Mouse (Mus musculus): ENCODE results near the gene Plekhg3. TPM values are rescaled to one million over a fixed set of nuclear protein-coding genes. Genes with fewer than 3 reads are reported as not detected.

The Plekhg3 gene
- polyA plus RNA-seq, 1 experiment, result 11.2 TPM

- no peak overlapping the region for H3K4me2 ChIP-seq (ENCODE audit: low read depth)
- no peak overlapping the region for H3ac ChIP-seq (ENCODE audit: control insufficient read depth, insufficient read length)
- TF ChIP-seq SRF (IDR thresholded peaks at IDR 0.05; ENCODE audit: control insufficient read depth, insufficient read length, low read depth) (no peak), REST (IDR thresholded peaks at IDR 0.05; ENCODE audit: insufficient read depth, insufficient read length) (no peak), MYOD1 (IDR thresholded peaks at IDR 0.05; ENCODE audit: control insufficient read depth in 1 of 3, insufficient read length in 2 of 3, low read depth in 2 of 3) (no peak), TCF12 (IDR thresholded peaks at IDR 0.05; ENCODE audit: insufficient read depth, poor library complexity, severe bottlenecking) (no peak), USF1 (IDR thresholded peaks at IDR 0.05; ENCODE audit: low read depth) (no peak), TCF3 (IDR thresholded peaks at IDR 0.05; ENCODE audit: insufficient read length, low read depth) (no peak), E2F4 (IDR thresholded peaks at IDR 0.05; ENCODE audit: insufficient read depth) (no peak), POLR2AphosphoS2 (IDR thresholded peaks at IDR 0.05; ENCODE audit: insufficient read length, low read depth) (no peak), MAX (IDR thresholded peaks at IDR 0.05; ENCODE audit: low read depth) (no peak), MYOG (IDR thresholded peaks at IDR 0.05; ENCODE audit: control insufficient read depth in 1 of 3, insufficient read depth in 1 of 3, insufficient read length in 2 of 3, low read depth in 2 of 3) (no peak), CEBPB (IDR thresholded peaks at IDR 0.05; ENCODE audit: insufficient read depth, poor library complexity, severe bottlenecking) (no peak), POLR2A (IDR thresholded peaks at IDR 0.05; ENCODE audit: insufficient read length, low read depth) (no peak)
- no peaks in the 10 kb centered on the region for H3K27me3 ChIP-seq (ENCODE audit: control insufficient read depth, insufficient read depth, insufficient read length)
- H3K36me3 ChIP-seq (ENCODE audit: control insufficient read depth, insufficient read depth), result peaks cover 19% of the 10 kb centered on the region
- H3K79me2 ChIP-seq (ENCODE audit: control insufficient read depth, insufficient read depth), result no peaks in the 10 kb centered on the region
- no peak overlapping the region for H3K4me3 ChIP-seq
These were observed 39.7 kb downstream of the Plekhg3 start for GRCm38 (mm10) chr12:76570221-76570940.

GRCm38 (mm10) chr12:76571266-76571665 is 40.6 kb downstream of the Plekhg3 start:
- Histone ChIP-seq H3K36me3 (ENCODE audit: control insufficient read depth, insufficient read depth) (peaks cover 14% of the 10 kb centered on the region), H3K4me3 (no peak overlapping the region), H3ac (ENCODE audit: control insufficient read depth, insufficient read length) (no peak overlapping the region), H3K27me3 (ENCODE audit: control insufficient read depth, insufficient read depth, insufficient read length) (no peaks in the 10 kb centered on the region), H3K79me2 (ENCODE audit: control insufficient read depth, insufficient read depth) (no peaks in the 10 kb centered on the region), H3K4me2 (ENCODE audit: low read depth) (no peak overlapping the region)
- TF ChIP-seq POLR2AphosphoS2 (IDR thresholded peaks at IDR 0.05; ENCODE audit: insufficient read length, low read depth), result no peak
- TF ChIP-seq POLR2A (IDR thresholded peaks at IDR 0.05; ENCODE audit: insufficient read length, low read depth), result no peak
- no peak for TF ChIP-seq SRF (IDR thresholded peaks at IDR 0.05; ENCODE audit: control insufficient read depth, insufficient read length, low read depth)
- no peak for TF ChIP-seq E2F4 (IDR thresholded peaks at IDR 0.05; ENCODE audit: insufficient read depth)
- TF ChIP-seq MYOG (IDR thresholded peaks at IDR 0.05; ENCODE audit: control insufficient read depth in 1 of 3, insufficient read depth in 1 of 3, insufficient read length in 2 of 3, low read depth in 2 of 3), result no peak
- TF ChIP-seq CEBPB (IDR thresholded peaks at IDR 0.05; ENCODE audit: insufficient read depth, poor library complexity, severe bottlenecking), result no peak
- TF ChIP-seq TCF12 (IDR thresholded peaks at IDR 0.05; ENCODE audit: insufficient read depth, poor library complexity, severe bottlenecking), result no peak
- no peak for TF ChIP-seq TCF3 (IDR thresholded peaks at IDR 0.05; ENCODE audit: insufficient read length, low read depth)

DNA sequence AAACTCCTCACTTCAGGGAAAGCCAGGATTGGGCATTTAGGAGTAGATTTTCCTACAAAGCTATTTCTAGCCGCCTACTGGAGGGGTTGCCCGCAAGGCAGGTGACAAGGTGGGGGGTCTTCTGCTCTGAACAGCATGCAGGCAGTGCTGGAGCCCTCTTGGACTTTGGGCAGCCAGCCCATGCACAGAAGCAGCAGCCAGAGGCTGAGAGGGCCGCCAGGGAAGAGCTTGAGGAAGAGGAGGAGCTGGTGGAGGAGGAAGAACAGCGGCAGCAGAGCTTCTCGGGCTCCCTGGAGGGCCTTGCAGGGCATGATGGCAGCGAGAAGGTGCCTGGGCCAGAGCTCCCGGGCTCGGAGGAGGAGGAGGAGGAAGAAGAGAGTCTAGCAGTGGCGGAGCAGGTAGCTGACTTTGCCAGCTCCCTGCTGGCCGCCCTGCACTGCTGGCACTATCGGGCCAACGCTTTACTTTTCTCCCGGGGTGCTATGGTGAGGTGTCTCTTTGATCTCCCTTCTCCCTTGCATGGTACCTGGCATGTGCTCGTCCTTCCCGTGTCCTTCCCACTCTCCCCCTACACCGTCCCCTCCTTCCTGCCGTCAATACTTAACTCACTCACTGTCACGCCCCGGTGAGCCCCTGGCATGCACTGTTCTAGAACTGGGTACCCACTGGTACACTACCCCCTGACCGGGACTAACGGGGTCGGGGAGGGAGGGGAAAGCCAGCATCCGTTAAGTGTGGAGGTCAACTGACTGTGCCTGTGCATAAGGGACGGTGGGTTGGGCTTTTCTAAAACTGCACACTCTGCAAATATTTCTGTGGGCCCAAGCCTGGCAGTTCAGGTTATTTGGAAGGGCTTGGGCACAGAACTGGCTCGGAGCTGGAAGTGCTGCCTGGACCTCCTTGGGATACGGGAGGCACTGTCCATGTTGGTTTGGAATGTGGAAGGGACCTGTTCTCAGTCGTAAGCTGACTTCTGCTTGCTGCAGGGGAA is 41.9 kb downstream of the Plekhg3 start:
- Histone ChIP-seq H3ac (ENCODE audit: control insufficient read depth, insufficient read length) (no peak overlapping the region), H3K4me3 (no peak overlapping the region), H3K36me3 (ENCODE audit: control insufficient read depth, insufficient read depth) (peaks cover 14% of the 10 kb centered on the region), H3K4me2 (ENCODE audit: low read depth) (no peak overlapping the region), H3K79me2 (ENCODE audit: control insufficient read depth, insufficient read depth) (no peaks in the 10 kb centered on the region), H3K27me3 (ENCODE audit: control insufficient read depth, insufficient read depth, insufficient read length) (no peaks in the 10 kb centered on the region)
- no peak for TF ChIP-seq CEBPB (IDR thresholded peaks at IDR 0.05; ENCODE audit: insufficient read depth, poor library complexity, severe bottlenecking)
- TF ChIP-seq TCF3 (IDR thresholded peaks at IDR 0.05; ENCODE audit: insufficient read length, low read depth), result no peak
- TF ChIP-seq SRF (IDR thresholded peaks at IDR 0.05; ENCODE audit: control insufficient read depth, insufficient read length, low read depth), result no peak
- TF ChIP-seq E2F4 (IDR thresholded peaks at IDR 0.05; ENCODE audit: insufficient read depth), result no peak
- TF ChIP-seq MYOG (IDR thresholded peaks at IDR 0.05; ENCODE audit: control insufficient read depth in 1 of 3, insufficient read depth in 1 of 3, insufficient read length in 2 of 3, low read depth in 2 of 3), result no peak
- no peak for TF ChIP-seq TCF12 (IDR thresholded peaks at IDR 0.05; ENCODE audit: insufficient read depth, poor library complexity, severe bottlenecking)
- no peak for TF ChIP-seq MYOD1 (IDR thresholded peaks at IDR 0.05; ENCODE audit: control insufficient read depth in 1 of 3, insufficient read length in 2 of 3, low read depth in 2 of 3)
- no peak for TF ChIP-seq POLR2AphosphoS2 (IDR thresholded peaks at IDR 0.05; ENCODE audit: insufficient read length, low read depth)
- TF ChIP-seq MAX (IDR thresholded peaks at IDR 0.05; ENCODE audit: low read depth), result no peak
- no peak for TF ChIP-seq POLR2A (IDR thresholded peaks at IDR 0.05; ENCODE audit: insufficient read length, low read depth)

GRCm38 (mm10) chr12:76573381-76573780 is 42.7 kb downstream of the Plekhg3 start:
- no peak for TF ChIP-seq REST (IDR thresholded peaks at IDR 0.05; ENCODE audit: insufficient read depth, insufficient read length)
- no peak for TF ChIP-seq SRF (IDR thresholded peaks at IDR 0.05; ENCODE audit: control insufficient read depth, insufficient read length, low read depth)
- no peak for TF ChIP-seq TCF3 (IDR thresholded peaks at IDR 0.05; ENCODE audit: insufficient read length, low read depth)
- no peak for TF ChIP-seq E2F4 (IDR thresholded peaks at IDR 0.05; ENCODE audit: insufficient read depth)
- TF ChIP-seq POLR2A (IDR thresholded peaks at IDR 0.05; ENCODE audit: insufficient read length, low read depth), result no peak
- no peak for TF ChIP-seq MYOG (IDR thresholded peaks at IDR 0.05; ENCODE audit: control insufficient read depth in 1 of 3, insufficient read depth in 1 of 3, insufficient read length in 2 of 3, low read depth in 2 of 3)
- no peak for TF ChIP-seq MYOD1 (IDR thresholded peaks at IDR 0.05; ENCODE audit: control insufficient read depth in 1 of 3, insufficient read length in 2 of 3, low read depth in 2 of 3)
- TF ChIP-seq POLR2AphosphoS2 (IDR thresholded peaks at IDR 0.05; ENCODE audit: insufficient read length, low read depth), result no peak
- no peak for TF ChIP-seq TCF12 (IDR thresholded peaks at IDR 0.05; ENCODE audit: insufficient read depth, poor library complexity, severe bottlenecking)
- no peak for TF ChIP-seq USF1 (IDR thresholded peaks at IDR 0.05; ENCODE audit: low read depth)
- TF ChIP-seq CEBPB (IDR thresholded peaks at IDR 0.05; ENCODE audit: insufficient read depth, poor library complexity, severe bottlenecking), result no peak
- no peak for TF ChIP-seq MAX (IDR thresholded peaks at IDR 0.05; ENCODE audit: low read depth)
- H3ac ChIP-seq (ENCODE audit: control insufficient read depth, insufficient read length), result no peak overlapping the region
- H3K4me2 ChIP-seq (ENCODE audit: low read depth), result no peak overlapping the region
- no peaks in the 10 kb centered on the region for H3K79me2 ChIP-seq (ENCODE audit: control insufficient read depth, insufficient read depth)
- no peaks in the 10 kb centered on the region for H3K27me3 ChIP-seq (ENCODE audit: control insufficient read depth, insufficient read depth, insufficient read length)
- peaks cover 14% of the 10 kb centered on the region for H3K36me3 ChIP-seq (ENCODE audit: control insufficient read depth, insufficient read depth)
- no peak overlapping the region for H3K4me3 ChIP-seq
